Mouse (Mus musculus) brain, embryonic 18.5 days (tissue): Measurements from ENCODE around the gene Gm4907.
"Not testable (repeated sequence)": the region's sequence is repeated elsewhere in the genome, so short reads cannot be mapped to it uniquely, and the experiment has no call there.

Experiments used
- DNase-seq: peaks from one replicate; pipeline ENCODE4 v3.0.0-alpha.2; 2012; ENCODE audit warnings: low read depth, low spot score

Gm4907 gene

DNA sequence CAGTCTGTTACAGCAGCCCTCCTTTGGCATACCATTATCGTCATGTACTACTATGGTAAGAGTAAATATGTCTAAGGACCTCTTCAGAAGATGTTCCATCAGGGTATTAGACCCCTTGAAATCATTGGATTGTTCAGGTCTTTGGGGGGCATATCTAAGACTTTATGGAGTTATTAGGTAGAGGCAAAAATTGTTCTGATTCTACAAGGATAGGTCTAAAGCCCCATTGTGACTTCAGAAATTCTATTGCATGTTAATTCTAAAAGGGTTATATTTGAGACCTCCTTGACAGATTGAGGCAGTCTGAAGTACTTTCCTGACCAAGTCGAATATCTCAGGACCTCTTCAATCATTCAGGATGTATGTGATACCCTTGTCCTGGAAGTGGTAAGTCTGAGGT lies at the start of gene Gm4907:
Gm4907 (plus strand) TSS at position 301 of the 400 bp plus-strand sequence.
- not testable (repeated sequence) for DNase-seq

- not testable (repeated sequence) for DNase-seq
Observed at GRCm38 (mm10) chrX:23833784-23834183, 48.6 kb upstream of the Gm4907 start.

DNA sequence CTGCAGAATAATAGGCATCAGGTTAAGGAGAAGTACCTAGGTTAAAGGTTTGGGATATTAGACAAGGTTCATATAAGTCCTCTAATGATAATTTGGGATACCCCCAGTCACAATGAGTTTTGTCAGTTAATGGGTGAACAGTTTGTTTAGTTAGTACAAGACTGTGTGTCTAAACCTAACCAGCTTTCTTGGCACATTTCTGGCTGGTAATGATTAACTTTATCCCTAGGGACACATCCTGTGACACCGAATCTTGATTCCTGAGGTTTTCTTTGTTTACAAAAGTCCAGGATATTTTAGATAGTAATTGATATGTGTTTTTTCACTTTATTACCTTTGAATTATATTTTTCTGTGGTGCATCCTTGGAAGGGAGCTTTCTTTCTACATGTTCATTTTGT lies 41.4 kb upstream of the Gm4907 start:
- DNase-seq: no peak

DNA sequence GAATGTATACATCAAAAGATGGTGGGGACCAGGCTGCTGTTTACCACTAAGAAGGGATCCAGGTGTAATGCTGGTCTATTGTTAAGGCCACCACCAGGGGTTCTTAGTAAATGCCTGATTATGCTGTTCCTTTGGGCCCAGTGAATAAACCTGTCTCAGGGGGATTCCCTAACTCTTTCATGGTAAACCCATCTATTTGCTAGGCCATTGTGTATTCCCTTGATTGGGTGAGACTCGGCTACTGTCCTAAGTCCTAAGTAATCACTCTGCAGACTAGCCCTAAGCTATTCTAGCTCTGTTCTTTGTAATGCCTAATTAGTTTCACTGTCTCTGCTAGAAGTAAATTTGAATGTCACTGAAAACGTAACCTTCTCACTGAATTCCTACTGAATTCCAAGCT lies 71.8 kb downstream of the Gm4907 start:
- DNase-seq: no peak
